12 mouse cellular contexts compared by ENCODE assay signal in genomic region chr8:125808826-125809225, GRCm38 (mm10).
DNase-seq lines count a peak whose midpoint lies in the region; ATAC-seq lines count a peak whose summit lies in the region.
"Had no signal": no experiment of that assay in that cellular context is flagged by ENCODE, and none has a peak within 500 bp of the region (broad histone marks: within the 10 kb centered on the region; RNA-seq: fewer than 3 reads in every experiment).

No protein-coding gene starts in this region.

- H3K4me2 ChIP-seq in neural tube, embryonic 15.5 days, result no peak overlapping the region
- no peak overlapping the region for H3K4me2 ChIP-seq in kidney, embryonic 15.5 days
- H3K4me2 ChIP-seq: hindbrain, embryonic 15.5 days had no signal

- 0 out of 2 replicates have a peak overlapping the region, but pooled peaks have one; percentile 33 for H3K27ac ChIP-seq in neural tube, embryonic 15.5 days (replicated peaks)
- no peak overlapping the region for H3K27ac ChIP-seq in kidney, embryonic 15.5 days
- H3K27ac ChIP-seq: hindbrain, embryonic 15.5 days; macrophage had no signal

- DNase-seq in neural tube, embryonic 10.5 days (ENCODE audit: extremely low spot score, low spot score), result no peak
- peak; percentile 65 to 71 for DNase-seq in cerebellum, postnatal 25 days
- DNase-seq in layer of hippocampus, postnatal 25 days (ENCODE audit: extremely low spot score in 1 of 2, low spot score in 1 of 2), result peak; percentile 45 to 47
- DNase-seq in telencephalon, adult 2 months (ENCODE audit: low read depth, low spot score), result peak; percentile 94
- no peak for DNase-seq in spleen, adult 18-20 months
- DNase-seq: gastrocnemius, postnatal 14 days; thymus, postnatal 25 days had no signal

- peaks cover 11% of the 10 kb centered on the region; the same call in 1 of the 2 replicates for H3K4me1 ChIP-seq in neural tube, embryonic 15.5 days
- no peaks in the 10 kb centered on the region for H3K4me1 ChIP-seq in kidney, embryonic 15.5 days
- H3K4me1 ChIP-seq: hindbrain, embryonic 15.5 days had no signal

- no peaks in the 10 kb centered on the region for H3K9me3 ChIP-seq in neural tube, embryonic 15.5 days (replicated peaks)
- H3K9me3 ChIP-seq in kidney, embryonic 15.5 days (replicated peaks), result no peaks in the 10 kb centered on the region
- H3K9me3 ChIP-seq: hindbrain, embryonic 15.5 days had no signal

- H3K27me3 ChIP-seq in neural tube, embryonic 15.5 days (replicated peaks), result no peaks in the 10 kb centered on the region
- no peaks in the 10 kb centered on the region for H3K27me3 ChIP-seq in kidney, embryonic 15.5 days
- H3K27me3 ChIP-seq: hindbrain, embryonic 15.5 days had no signal

- H3K4me3 ChIP-seq in neural tube, embryonic 15.5 days (replicated peaks), result no peak overlapping the region
- H3K4me3 ChIP-seq in kidney, embryonic 15.5 days (replicated peaks), result no peak overlapping the region
- H3K4me3 ChIP-seq: hindbrain, embryonic 15.5 days; myocyte had no signal

- peaks cover 9% of the 10 kb centered on the region for H3K36me3 ChIP-seq in neural tube, embryonic 15.5 days
- H3K36me3 ChIP-seq in kidney, embryonic 15.5 days, result no peaks in the 10 kb centered on the region

- WGBS in neural tube, embryonic 15.5 days, result 84% methylated on average over 6 of the region's 6 CpGs
- 78% methylated on average over 6 of the region's 6 CpGs for WGBS in kidney, embryonic 15.5 days

- ATAC-seq in neural tube, embryonic 15.5 days (ENCODE audit: low FRiP score), result no peak
- ATAC-seq in kidney, embryonic 15.5 days (replicated peaks; ENCODE audit: low FRiP score), result no peak

- no peak overlapping the region for H3K9ac ChIP-seq in neural tube, embryonic 15.5 days (replicated peaks)
- no peak overlapping the region for H3K9ac ChIP-seq in kidney, embryonic 15.5 days
- H3K9ac ChIP-seq: hindbrain, embryonic 15.5 days had no signal

Comparison
In these comparisons a context has a peak if more than half of its experiments do, and no peak if none do; other contexts are left out.
1. DNase-seq: peak in cerebellum, postnatal 25 days (2 of 2), layer of hippocampus, postnatal 25 days (2 of 2) and telencephalon, adult 2 months (single experiment); none in neural tube, embryonic 10.5 days (single experiment) and spleen, adult 18-20 months (0 of 2).